Mouse (Mus musculus): Measurements from ENCODE around the gene Ppp1r3c. TPM values are rescaled to one million over a fixed set of nuclear protein-coding genes. Genes with fewer than 3 reads are reported as not detected.
"Not testable (repeated sequence)": the region's sequence is repeated elsewhere in the genome, so short reads cannot be mapped to it uniquely, and the experiment has no call there.

Gene Ppp1r3c
- total RNA-seq (2021), result 10 to 100 TPM; 41.6 to 44.3 TPM
- long read RNA-seq, experiment 1, transcript Ppp1r3c-201 (2 exons, 2,725 nt), result major isoform, 15 of 34 reads
- long read RNA-seq, experiment 1, partial matches to known transcripts, result 0 of 34 reads
- long read RNA-seq, experiment 1, other reads (novel, unspliced or antisense), result 19 of 34 reads
- long read RNA-seq, experiment 2, transcript Ppp1r3c-201 (2 exons, 2,725 nt), result major isoform, 14 of 26 reads
- long read RNA-seq, experiment 2, partial matches to known transcripts, result 10 of 26 reads
- long read RNA-seq, experiment 2, other reads (novel, unspliced or antisense), result 2 of 26 reads

DNA sequence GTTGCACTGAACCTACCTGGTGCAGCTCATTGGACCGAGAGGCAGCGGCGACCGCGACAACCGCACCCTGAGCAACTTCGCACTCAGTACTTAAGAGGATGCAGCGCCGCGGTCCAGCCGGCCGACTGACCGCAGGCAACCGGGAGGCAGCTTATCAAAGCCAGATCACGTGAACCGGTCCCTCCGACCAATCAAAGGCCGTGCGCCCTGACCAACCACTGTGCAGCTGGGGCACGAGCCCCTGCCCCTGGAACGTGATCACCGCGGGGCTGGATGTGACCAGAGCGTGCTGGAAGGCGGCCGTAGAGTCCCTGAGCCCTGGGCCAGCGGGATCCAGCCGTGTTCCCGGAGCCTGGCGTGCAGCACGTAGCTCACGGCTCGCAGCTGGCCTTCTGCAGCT, at the start of gene Ppp1r3c:
Gene Ppp1r3c, minus strand, starts transcription at position 117 of the 400 bp plus-strand sequence.
- DNase-seq (ENCODE audit: low spot score in 2 of 2), result peak; percentile 83 to 90

DNA sequence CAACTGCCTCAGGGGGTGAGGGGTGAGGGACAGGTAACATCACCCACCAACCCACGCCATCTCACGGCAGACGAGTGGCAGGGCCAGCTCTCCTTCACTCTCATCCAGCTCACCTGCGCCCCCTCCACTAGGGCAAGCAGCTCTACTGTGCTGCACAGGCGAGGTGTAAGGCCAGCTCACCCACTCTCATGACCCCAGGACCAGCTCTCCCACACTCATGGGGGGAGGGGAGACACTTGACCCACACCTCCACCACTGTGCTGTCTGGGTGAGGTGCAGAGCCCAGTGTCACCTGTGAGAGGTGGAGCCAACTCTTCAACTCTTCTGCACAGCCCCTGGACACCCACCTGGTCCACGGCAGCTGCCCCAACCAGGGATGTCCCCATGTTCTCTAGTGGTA, 46.7 kb upstream of the Ppp1r3c start:
- no peak for DNase-seq (ENCODE audit: low spot score in 2 of 2)

DNA sequence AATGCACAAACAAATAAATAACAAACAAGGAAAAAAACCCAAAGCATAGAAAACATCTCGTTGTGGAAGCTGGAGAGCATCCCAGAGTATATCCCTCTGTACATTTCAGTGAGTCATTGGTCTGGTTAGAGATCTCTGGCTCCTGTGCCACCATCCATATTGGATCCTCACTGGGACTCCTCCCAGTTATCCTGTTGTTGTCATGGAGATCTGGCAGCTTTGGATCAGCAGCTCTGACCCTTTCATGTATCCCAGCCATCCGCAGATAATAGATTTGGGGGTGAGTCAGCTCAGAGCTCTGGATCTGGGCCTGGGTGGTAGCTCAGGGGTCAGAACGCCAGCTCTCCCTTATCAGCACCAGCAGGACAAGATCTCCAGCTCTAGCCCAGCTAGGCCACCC, 46.1 kb upstream of the Ppp1r3c start:
- no peak for DNase-seq (ENCODE audit: low spot score in 2 of 2)

DNA sequence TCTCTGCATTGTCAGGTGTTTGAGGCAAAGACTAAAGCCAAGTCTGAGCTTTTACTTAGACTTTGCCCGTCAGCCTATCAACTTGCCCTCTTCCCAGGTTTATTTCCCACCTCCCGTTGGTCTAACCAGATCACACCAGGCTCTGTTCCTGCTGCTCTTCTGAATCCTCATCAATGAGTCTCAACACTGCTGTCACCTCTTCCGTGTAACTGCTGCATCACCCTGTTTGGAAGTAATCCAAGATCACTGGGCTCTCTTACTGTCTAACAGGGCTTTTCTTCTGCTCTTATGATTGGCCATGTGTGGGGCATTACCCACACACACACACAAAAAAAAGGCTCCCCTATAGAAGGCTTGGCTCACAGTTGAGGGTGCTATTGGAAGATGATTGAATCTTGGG, 45.5 kb upstream of the Ppp1r3c start:
- no peak for DNase-seq (ENCODE audit: low spot score in 2 of 2)

DNA sequence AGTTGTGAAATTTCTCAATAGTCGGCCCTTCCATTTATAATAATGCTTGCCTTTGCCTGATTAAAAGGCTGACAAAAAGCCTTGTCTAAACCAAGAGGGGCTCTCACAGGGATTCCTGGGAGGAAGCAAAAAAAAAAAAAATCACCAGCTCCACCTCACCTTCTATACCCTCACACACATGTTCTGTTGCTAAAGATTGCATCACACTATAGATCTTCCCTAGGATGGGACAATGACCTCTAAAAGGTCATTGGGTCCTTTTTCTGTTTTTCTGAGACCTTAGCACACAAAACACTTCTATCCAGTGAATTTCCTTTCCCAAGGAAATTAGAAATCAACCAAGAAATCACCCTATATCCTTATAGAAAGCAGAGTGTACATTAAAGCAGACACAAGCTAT, 43.9 kb upstream of the Ppp1r3c start:
- no peak for DNase-seq (ENCODE audit: low spot score in 2 of 2)

DNA sequence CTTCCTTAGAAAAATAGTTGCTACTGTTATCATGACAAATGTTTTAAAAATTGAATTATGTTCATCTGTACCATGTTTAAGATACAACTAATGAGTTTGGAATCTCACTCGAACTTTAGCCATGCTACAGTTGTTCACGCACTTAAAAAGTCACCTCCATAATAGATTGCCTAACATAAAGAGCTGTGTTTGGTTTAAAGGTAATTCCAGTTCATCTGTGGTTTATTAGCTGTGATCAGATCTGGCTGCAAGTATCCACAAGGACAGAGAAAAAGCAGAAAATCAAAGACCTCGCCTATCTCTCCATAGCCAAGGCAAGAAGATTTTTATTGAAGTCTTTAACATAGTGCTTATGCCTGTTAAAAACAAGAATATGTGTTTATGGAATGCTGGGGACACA, 43.3 kb upstream of the Ppp1r3c start:
- DNase-seq (ENCODE audit: low spot score in 2 of 2), result no peak

DNA sequence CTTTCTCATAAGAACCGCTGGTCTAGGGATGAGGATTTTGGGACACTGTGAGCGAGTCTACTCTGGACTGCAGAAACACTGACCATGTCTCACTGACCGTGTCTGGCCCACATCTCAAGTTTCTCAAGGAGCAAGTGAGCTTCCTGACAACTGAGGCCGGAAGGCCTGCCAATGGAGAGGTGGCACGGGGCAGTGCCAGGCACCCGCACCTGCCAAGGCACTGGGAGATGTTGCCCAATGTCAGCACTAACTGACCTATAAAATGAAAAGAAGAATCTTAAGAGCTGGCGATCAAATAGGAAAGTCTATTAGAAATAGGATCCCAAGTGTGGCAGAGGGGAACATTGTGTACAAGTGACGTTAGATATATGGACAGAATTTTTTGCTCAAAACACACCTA, 39.1 kb upstream of the Ppp1r3c start:
- DNase-seq (ENCODE audit: low spot score in 2 of 2), result no peak

DNA sequence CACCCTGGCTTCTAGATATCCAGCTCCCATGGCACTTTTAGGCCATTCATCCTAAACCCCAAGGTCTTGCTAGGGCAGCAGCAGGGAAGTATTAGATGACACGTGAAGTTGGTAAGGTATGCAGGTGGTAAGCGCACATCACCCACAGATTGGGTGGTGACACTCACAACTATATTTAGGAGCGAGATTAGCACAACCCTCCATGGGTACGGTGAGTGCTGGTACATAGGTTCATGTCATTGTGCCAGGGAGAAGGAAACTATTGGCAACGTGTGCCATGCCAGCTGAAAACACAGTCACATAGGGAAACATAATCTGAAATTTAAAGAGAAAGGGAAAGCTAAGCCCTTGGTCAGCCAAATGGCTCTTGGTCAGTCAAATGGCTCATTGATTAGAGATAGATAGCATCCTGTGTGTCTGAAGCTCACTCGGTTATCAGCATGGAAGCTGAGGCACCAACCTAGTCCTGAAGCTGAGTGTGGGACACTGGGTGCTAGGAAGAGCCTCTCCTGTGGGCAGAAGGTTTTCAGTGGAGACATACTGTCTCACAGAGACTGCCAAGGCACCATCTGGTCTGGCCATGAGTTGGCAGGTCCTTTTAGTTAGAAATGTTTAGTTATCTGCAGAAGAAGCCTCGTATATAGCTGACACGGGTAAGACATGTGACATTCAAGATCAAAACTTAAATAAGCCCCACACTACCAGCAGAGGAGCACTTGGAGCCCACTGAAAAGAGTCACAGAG, 37.4 kb upstream of the Ppp1r3c start:
- DNase-seq (ENCODE audit: low spot score in 2 of 2), result peak in 1 of 2 experiments; percentile 6

DNA sequence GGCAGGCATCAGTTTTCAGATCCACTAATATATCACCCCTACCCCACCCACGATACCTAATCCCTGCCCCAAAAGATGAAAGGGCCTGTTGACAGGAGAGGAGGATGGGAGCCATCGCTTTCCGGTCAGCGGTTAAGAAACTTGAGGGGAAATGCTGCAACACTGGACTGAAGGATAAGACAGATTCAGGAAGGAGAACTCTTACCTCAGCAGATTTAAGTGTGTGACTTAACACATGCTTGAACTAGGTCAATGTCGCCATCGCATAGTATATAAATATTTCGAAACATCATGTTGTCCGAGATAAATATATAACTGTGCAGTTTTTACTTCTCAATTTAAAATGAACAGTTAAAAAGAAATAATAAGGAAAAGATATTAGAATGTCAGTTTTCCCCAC, 31.6 kb upstream of the Ppp1r3c start:
- DNase-seq (ENCODE audit: low spot score in 2 of 2), result no peak

DNA sequence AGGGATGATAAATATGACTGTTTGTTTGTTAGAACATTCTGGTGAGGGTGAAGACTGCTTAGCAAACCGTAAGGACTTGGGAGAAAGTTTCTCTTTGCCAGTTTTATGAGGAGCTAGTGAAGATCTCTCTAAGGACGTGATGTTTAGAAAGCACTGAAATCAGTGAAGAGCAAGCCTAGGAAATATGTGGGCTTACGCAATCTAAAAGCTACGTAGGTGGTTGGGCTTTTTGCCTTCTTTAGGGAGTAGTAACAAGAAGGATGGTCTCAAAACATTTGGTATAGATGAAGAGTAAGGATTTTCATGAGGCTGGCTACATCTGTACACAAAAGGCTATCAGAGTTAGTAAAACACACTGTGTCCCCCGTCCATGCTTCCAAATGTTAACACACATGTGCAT, 28.0 kb upstream of the Ppp1r3c start:
- no peak for DNase-seq (ENCODE audit: low spot score in 2 of 2)

DNA sequence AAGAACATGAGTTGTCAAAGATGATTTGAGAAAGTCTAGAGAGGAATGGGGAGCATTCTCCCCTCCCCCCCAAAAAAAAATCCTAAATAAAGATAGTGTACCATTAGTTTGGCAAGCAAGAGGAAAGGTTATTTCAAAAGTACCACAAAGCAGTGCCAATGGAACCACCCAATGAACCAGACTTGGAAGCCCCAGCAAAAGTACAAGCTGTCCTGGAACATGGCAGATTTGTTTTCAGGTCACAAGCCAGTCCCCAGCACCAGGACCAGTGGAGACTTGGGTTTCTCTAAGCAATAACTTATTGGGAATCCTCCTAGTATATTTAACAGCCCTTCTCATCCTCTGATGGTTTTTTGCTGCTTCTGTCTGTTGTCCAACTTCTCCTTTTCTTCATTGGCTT, 12.5 kb upstream of the Ppp1r3c start:
- DNase-seq (ENCODE audit: low spot score in 2 of 2), result no peak

DNA sequence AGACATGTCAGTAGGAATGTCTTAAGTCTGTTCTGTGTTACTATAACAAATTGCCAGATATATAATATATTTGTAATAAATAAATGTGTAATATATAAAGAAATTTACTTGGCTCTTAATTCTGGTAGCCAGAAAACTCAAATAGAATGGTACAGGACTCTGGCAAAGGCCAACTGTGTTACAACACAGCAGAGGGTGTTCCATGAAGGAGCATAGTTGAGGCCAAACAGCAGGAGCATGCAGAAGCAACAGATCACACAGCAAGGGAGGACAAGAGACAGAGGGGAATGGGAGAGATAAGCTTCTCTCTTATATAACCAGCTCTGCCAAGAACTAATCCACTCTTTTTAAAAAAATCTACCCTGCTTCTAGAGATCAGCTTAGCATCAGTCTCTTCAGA, 5.9 kb upstream of the Ppp1r3c start:
- DNase-seq (ENCODE audit: low spot score in 2 of 2), result no peak

DNA sequence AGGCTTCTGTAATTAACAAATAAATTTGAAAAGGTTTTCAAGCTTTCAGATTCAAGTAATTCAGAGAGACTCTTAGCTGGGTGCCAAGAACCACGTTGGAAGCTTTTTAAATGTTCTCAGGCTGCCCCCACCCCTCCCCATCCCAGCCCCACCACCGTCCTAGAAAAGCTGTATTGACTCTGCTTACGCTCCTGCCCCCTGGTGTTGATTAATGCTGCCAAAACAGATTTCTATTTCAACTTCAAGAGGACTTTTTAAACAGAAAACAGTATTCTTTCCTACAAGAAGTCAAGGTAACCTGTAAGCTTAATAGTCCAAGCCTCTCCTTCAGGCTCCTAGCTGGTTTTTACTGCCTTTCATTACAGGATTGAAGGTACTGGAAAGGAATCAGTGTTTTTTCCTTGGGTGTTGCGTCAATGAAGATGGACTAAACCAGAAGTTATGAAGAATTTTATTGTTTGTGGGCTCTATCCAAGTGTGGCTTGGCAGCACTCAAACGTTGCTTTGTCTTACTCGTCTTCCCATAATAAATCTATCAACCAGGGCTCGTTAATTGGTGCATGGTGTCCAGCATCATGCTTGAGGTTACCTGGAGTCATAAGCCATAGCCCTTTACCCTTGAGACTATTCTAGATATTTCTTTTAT, 3.2 kb upstream of the Ppp1r3c start:
- peak in 1 of 2 experiments; percentile 56 for DNase-seq (ENCODE audit: low spot score in 2 of 2)

DNA sequence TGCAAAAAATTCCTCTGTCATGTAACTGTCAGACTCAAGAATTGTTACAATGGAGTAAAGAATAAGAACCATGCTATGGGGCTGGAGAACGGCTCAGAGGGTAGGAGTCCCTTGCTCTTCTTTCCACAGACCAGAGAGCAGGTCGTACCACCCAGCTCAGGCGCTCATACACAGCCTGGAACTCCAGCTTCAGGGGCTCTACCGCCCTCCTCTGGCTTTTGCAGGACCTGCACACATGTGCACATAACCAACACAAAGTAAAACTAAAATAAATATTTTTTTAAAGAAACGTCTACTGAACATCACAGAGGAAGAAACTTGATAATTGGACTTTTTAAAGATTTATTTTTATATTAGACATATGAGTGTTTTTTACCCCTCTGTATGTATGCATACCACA, 1.6 kb upstream of the Ppp1r3c start:
- DNase-seq (ENCODE audit: low spot score in 2 of 2), result no peak

DNA sequence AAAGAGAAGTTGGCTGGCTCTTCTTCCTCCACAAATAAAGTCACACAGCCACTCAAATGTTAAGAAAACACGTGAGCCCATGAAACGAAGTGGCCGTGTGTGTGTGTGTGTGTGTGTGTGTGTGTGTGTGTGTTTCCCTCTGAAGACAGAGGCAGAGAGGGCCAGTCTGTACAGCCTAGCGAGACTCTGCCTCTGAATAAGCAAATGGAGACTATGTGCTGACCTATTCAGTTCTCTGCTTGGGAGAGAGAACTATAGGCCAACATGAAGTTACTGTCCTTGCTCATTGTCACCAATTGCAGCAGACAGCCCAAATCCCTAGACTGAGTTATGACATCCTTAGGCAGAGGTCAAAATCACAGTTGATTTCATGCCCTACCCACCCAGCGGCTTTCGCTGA, 634 bp upstream of the Ppp1r3c start:
- no peak for DNase-seq (ENCODE audit: low spot score in 2 of 2)

DNA sequence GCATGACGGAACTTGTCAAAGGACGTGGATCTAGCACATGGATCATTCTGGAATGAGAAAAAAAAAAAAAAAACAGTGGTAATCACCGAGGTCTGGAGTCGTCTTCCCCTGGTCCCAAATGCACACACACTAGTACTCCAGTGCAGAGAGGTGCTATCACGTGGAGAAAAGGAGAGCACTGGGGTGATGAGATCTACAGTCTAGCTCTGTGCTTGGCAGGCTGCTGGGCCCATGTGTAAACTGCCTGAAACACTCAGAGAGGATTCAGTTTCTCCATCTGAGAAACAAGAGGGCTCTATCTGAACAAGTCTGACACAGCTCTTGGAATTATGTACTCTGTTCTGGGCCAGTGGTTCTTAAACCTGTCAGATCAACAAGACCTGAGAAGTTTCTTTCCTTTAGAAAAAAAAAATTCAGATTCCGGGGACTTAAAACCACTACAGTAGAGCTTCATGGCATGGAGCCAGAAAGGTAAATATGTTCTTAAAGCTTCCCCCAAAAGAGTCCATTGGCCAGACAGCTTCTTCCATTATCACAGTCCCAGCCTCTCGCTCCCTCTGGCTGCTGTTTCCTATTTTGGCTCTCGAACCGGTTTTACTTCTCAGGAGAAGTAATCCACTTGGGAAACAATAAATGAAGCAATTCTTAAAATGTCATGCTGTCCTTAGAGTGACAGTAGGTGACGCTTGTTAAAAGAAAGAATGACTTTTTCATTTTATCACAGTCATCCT, 2.0 kb downstream of the Ppp1r3c start:
- DNase-seq (ENCODE audit: low spot score in 2 of 2), result no peak

DNA sequence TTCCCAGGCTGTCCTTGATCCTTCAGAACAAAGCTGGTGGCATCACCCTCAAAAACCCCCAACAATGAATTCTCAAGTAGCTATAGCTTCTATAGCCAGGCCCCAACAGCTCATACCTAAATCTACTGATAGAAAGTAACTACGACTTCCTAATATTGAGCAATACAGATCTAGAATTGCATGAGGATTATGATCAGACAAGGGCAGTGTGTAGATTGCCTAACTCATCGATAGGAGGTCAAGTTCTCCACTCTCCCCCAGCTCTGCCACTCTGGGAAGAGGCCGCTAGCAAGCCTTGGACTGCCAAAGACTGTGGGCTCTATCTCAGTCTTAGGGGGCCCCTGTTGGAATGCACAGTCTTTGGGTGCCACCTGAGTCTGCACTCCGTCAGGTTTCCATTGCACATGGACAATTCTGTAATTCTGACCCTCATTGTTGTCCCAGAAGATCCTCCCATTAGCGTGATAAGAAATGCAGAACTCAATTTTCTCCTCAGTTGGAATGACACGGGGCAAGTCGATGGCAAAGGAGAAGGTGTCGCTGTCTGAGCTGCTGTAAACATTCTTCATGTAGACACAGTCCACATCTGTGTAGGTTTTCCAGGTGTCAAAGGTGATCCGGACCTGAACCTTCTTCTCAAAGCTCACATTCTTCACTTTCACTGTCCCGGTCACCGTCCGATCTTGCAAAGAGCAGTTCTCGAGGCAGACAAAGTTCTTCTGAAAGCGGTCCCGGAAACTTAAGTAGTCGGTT, 3.1 kb downstream of the Ppp1r3c start:
- no peak for DNase-seq (ENCODE audit: low spot score in 2 of 2)

DNA sequence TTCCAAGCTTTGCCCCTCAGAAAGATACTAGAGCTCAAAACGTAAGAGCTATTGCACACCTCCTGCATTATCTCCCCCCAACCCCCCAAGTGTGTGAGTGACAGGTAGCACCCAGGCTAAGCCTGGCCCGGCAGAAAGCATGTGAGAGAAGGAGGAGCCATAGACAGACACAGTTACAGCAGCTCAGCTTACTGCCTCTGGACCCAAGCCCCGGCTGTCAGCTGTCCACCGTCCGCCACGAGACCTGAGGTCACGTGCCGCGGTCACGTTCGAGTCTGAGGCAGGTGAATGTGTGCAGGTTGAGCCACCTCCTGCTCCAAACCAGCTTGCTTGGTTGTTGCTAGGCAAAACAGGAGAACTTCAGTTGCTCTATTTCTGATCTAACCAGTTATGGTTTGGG, 5.1 kb downstream of the Ppp1r3c start:
- no peak for DNase-seq (ENCODE audit: low spot score in 2 of 2)

DNA sequence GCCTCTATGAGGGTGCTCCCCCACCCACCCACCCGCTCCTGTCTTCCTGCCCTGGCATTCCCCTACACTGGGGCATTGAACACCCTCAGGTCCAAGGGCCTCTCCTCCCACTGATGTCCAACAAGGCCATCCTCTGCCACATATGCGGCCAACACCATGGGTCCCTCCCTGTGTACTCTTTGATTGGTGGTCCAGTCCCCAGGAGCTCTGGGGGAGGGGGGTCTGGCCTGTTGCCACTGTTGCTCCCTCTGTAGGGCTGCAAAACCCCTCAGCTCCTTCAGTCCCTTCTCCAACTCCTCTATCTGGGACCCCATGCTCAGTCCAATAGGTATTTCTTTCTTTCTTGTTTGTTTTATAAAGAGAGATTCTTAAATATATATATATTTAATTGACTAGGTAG, 6.0 kb downstream of the Ppp1r3c start:
- not testable (repeated sequence) for DNase-seq (ENCODE audit: low spot score in 2 of 2)

DNA sequence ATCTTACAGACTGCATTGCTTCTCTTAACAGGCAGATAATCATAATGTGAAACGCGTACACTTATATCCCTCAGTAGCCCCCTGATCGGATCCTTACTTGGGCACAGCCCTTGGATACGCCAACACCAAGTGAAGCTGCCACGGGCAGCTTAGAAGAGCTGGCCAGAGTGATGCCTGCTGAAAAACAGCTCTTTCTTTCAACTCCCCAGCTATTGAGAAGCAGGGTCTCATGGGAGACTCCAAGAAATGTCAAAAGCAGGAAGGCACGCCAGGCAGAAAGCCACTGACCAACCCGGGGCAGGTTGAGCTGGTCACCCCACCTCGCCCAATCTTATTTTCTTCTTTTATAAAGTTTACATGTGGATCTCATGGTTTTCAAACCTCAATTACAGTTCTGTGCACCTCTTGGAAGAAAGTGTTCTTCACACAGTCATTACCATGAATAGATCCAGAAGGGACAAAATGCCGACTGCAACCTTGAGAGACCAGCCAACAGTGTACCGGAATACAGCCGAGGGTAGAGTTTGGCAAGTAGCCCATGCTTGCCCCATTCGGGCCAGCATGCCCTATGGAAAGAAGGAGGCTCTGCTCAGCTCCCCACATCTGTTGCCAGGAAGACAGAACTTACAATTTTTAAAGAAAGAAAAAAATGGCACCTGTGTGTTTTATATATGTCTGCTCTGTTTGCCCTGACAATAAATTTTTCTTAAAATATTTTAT, 7.6 kb downstream of the Ppp1r3c start:
- peak in 1 of 2 experiments; percentile 34 for DNase-seq (ENCODE audit: low spot score in 2 of 2)

All from layer of hippocampus, postnatal 14 days (tissue).